Mouse (Mus musculus) R1 (cell line): ENCODE measurements at regions not wholly inside any gene's neighbourhood (a gene's known extent, or its start where the extent isn't known, plus 50 kb on each side); places are given as distances from the start of the nearest gene placed in this dataset.
A peak's percentile ranks its signal among the peaks of the same experiment; 100 is the strongest.

Experiments used
- DNase-seq: peaks from one replicate; pipeline ENCODE4 v3.0.0-alpha.2; 2018; ENCODE audit warnings: low read depth, low spot score

- no peak for DNase-seq
These were observed 60.8 kb downstream of the Rpusd4 start for GRCm38 (mm10) chr9:35328503-35328902.

GRCm38 (mm10) chr9:35330386-35330785 is 62.7 kb downstream of the Rpusd4 start:
- no peak for DNase-seq

- DNase-seq: no peak
These were observed 63.6 kb downstream of the Rpusd4 start for GRCm38 (mm10) chr9:35331241-35331680.

GRCm38 (mm10) chr9:35332688-35333630 is 65.3 kb downstream of the Rpusd4 start:
- no peak for DNase-seq

- DNase-seq: no peak
These were observed 66.0 kb downstream of the Rpusd4 start for GRCm38 (mm10) chr9:35333631-35334005.

- DNase-seq: no peak
These were observed 66.9 kb downstream of the Rpusd4 start for GRCm38 (mm10) chr9:35334536-35334935.

- DNase-seq: no peak
These were observed 67.5 kb downstream of the Rpusd4 start for GRCm38 (mm10) chr9:35335181-35335580.

- no peak for DNase-seq
These were observed 68.4 kb downstream of the Rpusd4 start for GRCm38 (mm10) chr9:35335888-35336700.

GRCm38 (mm10) chr9:35336701-35337055 is 69.0 kb downstream of the Rpusd4 start:
- no peak for DNase-seq

- DNase-seq: no peak
These were observed 71.2 kb downstream of the Rpusd4 start for GRCm38 (mm10) chr9:35338858-35339257.

- no peak for DNase-seq
These were observed 72.0 kb downstream of the Rpusd4 start for GRCm38 (mm10) chr9:35339492-35340262.

- DNase-seq: no peak
These were observed 72.6 kb downstream of the Rpusd4 start for GRCm38 (mm10) chr9:35340263-35340573.

- DNase-seq: no peak
These were observed 73.1 kb downstream of the Rpusd4 start for GRCm38 (mm10) chr9:35340811-35341210.

- no peak for DNase-seq
These were observed 73.7 kb downstream of the Rpusd4 start for GRCm38 (mm10) chr9:35341386-35341785.

GRCm38 (mm10) chr9:35342436-35342835 is 74.8 kb downstream of the Rpusd4 start:
- peak; percentile 79 for DNase-seq

GRCm38 (mm10) chr9:35343336-35343735 is 75.7 kb downstream of the Rpusd4 start:
- no peak for DNase-seq

- no peak for DNase-seq
These were observed 76.6 kb upstream of the Cdon start for GRCm38 (mm10) chr9:35344374-35344773.

GRCm38 (mm10) chr9:35346378-35346777 is 74.5 kb upstream of the Cdon start:
- no peak for DNase-seq

GRCm38 (mm10) chr9:35350046-35350552 is 70.8 kb upstream of the Cdon start:
- no peak for DNase-seq

GRCm38 (mm10) chr9:35351576-35351975 is 69.4 kb upstream of the Cdon start:
- DNase-seq: no peak

GRCm38 (mm10) chr9:35354652-35355130 is 66.2 kb upstream of the Cdon start:
- DNase-seq: no peak

GRCm38 (mm10) chr9:35359699-35360098 is 61.2 kb upstream of the Cdon start:
- no peak for DNase-seq
